Mouse (Mus musculus): Measurements from ENCODE around the gene Babam2.

DNA sequence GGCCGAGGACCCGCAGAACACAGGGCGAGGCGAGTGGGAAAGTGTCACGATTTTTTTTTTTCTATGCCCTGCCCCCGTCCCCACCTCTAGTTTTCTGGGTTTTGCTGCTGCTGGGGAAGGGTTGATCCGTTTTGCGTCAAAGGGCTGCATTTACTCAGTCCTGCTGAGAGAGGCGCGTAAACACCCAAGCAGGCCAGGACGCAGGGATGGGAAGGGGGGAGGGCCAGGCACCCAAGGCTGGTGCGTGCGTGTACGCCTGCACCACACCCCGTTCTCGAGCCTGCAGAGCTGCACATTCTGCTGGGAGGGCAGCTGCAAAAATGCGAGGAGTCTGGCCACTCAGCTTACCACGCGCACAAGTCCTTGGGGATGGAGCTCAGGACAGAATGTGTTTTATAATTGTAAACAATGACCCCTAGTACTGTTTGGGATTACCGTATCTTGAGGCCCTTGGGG, 436.1 kb downstream of the Babam2 start:
- TF ChIP-seq CTCF (IDR thresholded peaks at IDR 0.05; ENCODE audit: low read depth, low read length) (no peak), TAL1 (conservative IDR thresholded peaks at IDR 0.05; ENCODE audit: low read depth, low read length) (no peak), GATA1 (IDR thresholded peaks at IDR 0.05; ENCODE audit: borderline replicate concordance, low read length) (no peak), GATA2 (IDR thresholded peaks at IDR 0.05; ENCODE audit: borderline replicate concordance, low read depth, low read length) (no peak), POLR2AphosphoS5 (IDR thresholded peaks at IDR 0.05; ENCODE audit: insufficient replicate concordance, low read depth, low read length) (no peak)
